Comparison of ENCODE assay signal across 18 mouse cellular contexts in the genomic region with DNA sequence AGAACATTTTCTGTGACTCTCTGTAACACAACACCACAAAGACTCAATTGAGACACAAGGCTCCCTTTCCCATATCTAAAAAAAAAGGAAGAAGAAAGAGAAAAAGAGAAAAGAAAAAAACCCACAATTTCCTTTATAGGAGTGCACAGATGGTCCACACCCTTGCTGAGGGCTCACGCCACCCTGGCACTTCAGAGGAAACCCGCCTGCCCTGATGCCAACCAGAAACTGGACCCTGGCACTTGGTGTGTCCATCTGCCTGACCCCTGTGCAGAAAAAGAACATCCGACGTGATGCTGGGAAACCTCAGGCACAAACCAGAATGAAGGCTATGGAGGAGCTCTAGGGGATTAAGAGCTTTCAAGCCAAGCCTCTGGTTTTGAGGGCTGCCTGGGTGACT. TPM values are rescaled to one million over a fixed set of nuclear protein-coding genes. Genes with fewer than 3 reads are reported as not detected.
DNase-seq lines count a peak whose midpoint lies in the region; ATAC-seq lines count a peak whose summit lies in the region.
"Had no signal": no experiment of that assay in that cellular context is flagged by ENCODE, and none has a peak within 500 bp of the region (broad histone marks: within the 10 kb centered on the region; RNA-seq: fewer than 3 reads in every experiment).

No protein-coding gene starts in this region.

- H3K9me3 ChIP-seq in hindbrain, embryonic 14.5 days (ENCODE audit: control insufficient read depth, low read length), result no peaks in the 10 kb centered on the region
- no peaks in the 10 kb centered on the region for H3K9me3 ChIP-seq in hindbrain, embryonic 10.5 days
- H3K9me3 ChIP-seq in hindbrain, embryonic 16.5 days (ENCODE audit: control insufficient read depth, low read length), result no peaks in the 10 kb centered on the region
- no peaks in the 10 kb centered on the region for H3K9me3 ChIP-seq in intestine, embryonic 16.5 days (ENCODE audit: control insufficient read depth, low read length)
- H3K9me3 ChIP-seq: G1E; heart, embryonic 15.5 days; kidney, embryonic 15.5 days; limb, embryonic 13.5 days had no signal

- H3K4me3 ChIP-seq in hindbrain, embryonic 14.5 days (replicated peaks; ENCODE audit: low read length), result no peak overlapping the region
- H3K4me3 ChIP-seq in hindbrain, embryonic 10.5 days, result no peak overlapping the region
- H3K4me3 ChIP-seq in hindbrain, embryonic 16.5 days (ENCODE audit: low read length), result no peak overlapping the region
- H3K4me3 ChIP-seq in intestine, embryonic 16.5 days (ENCODE audit: low read length), result no peak overlapping the region
- H3K4me3 ChIP-seq: gastrocnemius, adult 2 months; heart, embryonic 15.5 days; kidney, embryonic 15.5 days; left cerebral cortex, adult 2 months; limb, embryonic 13.5 days had no signal

- no peaks in the 10 kb centered on the region for H3K27me3 ChIP-seq in hindbrain, embryonic 14.5 days (ENCODE audit: control insufficient read depth, insufficient read depth, low read length)
- H3K27me3 ChIP-seq in hindbrain, embryonic 10.5 days (ENCODE audit: insufficient read depth, poor library complexity, severe bottlenecking), result no peaks in the 10 kb centered on the region
- no peaks in the 10 kb centered on the region for H3K27me3 ChIP-seq in hindbrain, embryonic 16.5 days (replicated peaks; ENCODE audit: control insufficient read depth, insufficient read depth, low read length)
- no peaks in the 10 kb centered on the region for H3K27me3 ChIP-seq in intestine, embryonic 16.5 days (replicated peaks; ENCODE audit: control insufficient read depth, insufficient read depth, low read length)
- H3K27me3 ChIP-seq: heart, embryonic 15.5 days; kidney, embryonic 15.5 days had no signal

- H3K4me2 ChIP-seq in hindbrain, embryonic 14.5 days (replicated peaks), result no peak overlapping the region
- H3K4me2 ChIP-seq in hindbrain, embryonic 16.5 days (ENCODE audit: low read length), result no peak overlapping the region
- H3K4me2 ChIP-seq in intestine, embryonic 16.5 days (ENCODE audit: low read depth, low read length), result no peak overlapping the region
- H3K4me2 ChIP-seq: heart, embryonic 15.5 days; kidney, embryonic 15.5 days; limb, embryonic 13.5 days had no signal

- H3K27ac ChIP-seq in hindbrain, embryonic 14.5 days, result peak overlapping the region; percentile 30
- H3K27ac ChIP-seq in hindbrain, embryonic 10.5 days, result no peak overlapping the region
- H3K27ac ChIP-seq in hindbrain, embryonic 16.5 days (ENCODE audit: low read depth, low read length), result peak overlapping the region; percentile 71
- H3K27ac ChIP-seq in intestine, embryonic 16.5 days (ENCODE audit: low read length), result no peak overlapping the region
- H3K27ac ChIP-seq: gastrocnemius, adult 2 months; heart, embryonic 15.5 days; kidney, embryonic 15.5 days; limb, embryonic 13.5 days; macrophage had no signal

- no peaks in the 10 kb centered on the region for H3K36me3 ChIP-seq in hindbrain, embryonic 14.5 days (replicated peaks; ENCODE audit: control insufficient read depth, insufficient read depth)
- no peaks in the 10 kb centered on the region for H3K36me3 ChIP-seq in hindbrain, embryonic 10.5 days
- no peaks in the 10 kb centered on the region for H3K36me3 ChIP-seq in hindbrain, embryonic 16.5 days (ENCODE audit: control insufficient read depth, insufficient read depth, low read length)
- H3K36me3 ChIP-seq in intestine, embryonic 16.5 days (ENCODE audit: control insufficient read depth, insufficient read depth, low read length), result no peaks in the 10 kb centered on the region
- H3K36me3 ChIP-seq: G1E; heart, embryonic 15.5 days; kidney, embryonic 15.5 days; limb, embryonic 13.5 days had no signal

- WGBS in hindbrain, embryonic 14.5 days, result 81% methylated on average over 4 of the region's 4 CpGs
- 82% methylated on average over 4 of the region's 4 CpGs for WGBS in hindbrain, embryonic 10.5 days
- WGBS in hindbrain, embryonic 16.5 days, result 67% methylated on average over 4 of the region's 4 CpGs
- 75% methylated on average over 4 of the region's 4 CpGs for WGBS in intestine, embryonic 16.5 days

- H3K4me1 ChIP-seq in hindbrain, embryonic 14.5 days (replicated peaks; ENCODE audit: control insufficient read depth, insufficient read depth, low read length), result peaks cover 11% of the 10 kb centered on the region
- 0 out of 2 replicates have a peak, but pooled peaks cover 6% of the 10 kb centered on the region for H3K4me1 ChIP-seq in hindbrain, embryonic 10.5 days (replicated peaks)
- peaks cover 14% of the 10 kb centered on the region for H3K4me1 ChIP-seq in hindbrain, embryonic 16.5 days (ENCODE audit: control insufficient read depth, insufficient read depth, low read depth, low read length)
- H3K4me1 ChIP-seq in intestine, embryonic 16.5 days (ENCODE audit: control insufficient read depth, insufficient read depth, low read length), result peaks cover 8% of the 10 kb centered on the region; the same call in 1 of the 2 replicates
- H3K4me1 ChIP-seq: limb, embryonic 13.5 days had no signal

- no peak for DNase-seq in hindbrain, embryonic 14.5 days (ENCODE audit: low spot score)
- no peak for DNase-seq in hindbrain, embryonic 10.5 days (ENCODE audit: low spot score)
- DNase-seq in retina, postnatal 1 day, result peak; percentile 16
- DNase-seq in retina, embryonic 14.5 days (ENCODE audit: low spot score), result no peak
- no peak for DNase-seq in lung, adult 18-20 months
- DNase-seq: forebrain, postnatal 0 days; gastrocnemius, adult 2 months; heart, adult 18-20 months; liver, postnatal 0 days; thymus, postnatal 4 days had no signal

- H3K9ac ChIP-seq in hindbrain, embryonic 14.5 days, result no peak overlapping the region
- H3K9ac ChIP-seq in hindbrain, embryonic 16.5 days (ENCODE audit: low read depth, low read length), result no peak overlapping the region
- H3K9ac ChIP-seq in intestine, embryonic 16.5 days (ENCODE audit: low read depth, low read length), result no peak overlapping the region
- H3K9ac ChIP-seq: forebrain, postnatal 0 days; heart, embryonic 15.5 days; kidney, embryonic 15.5 days; limb, embryonic 13.5 days; liver, postnatal 0 days had no signal

- ATAC-seq in hindbrain, embryonic 14.5 days (ENCODE audit: low FRiP score), result no peak
- 0 out of 2 replicates have a peak, but pooled peaks have one; percentile 30 for ATAC-seq in hindbrain, embryonic 16.5 days
- no peak for ATAC-seq in intestine, embryonic 16.5 days
- ATAC-seq: forebrain, postnatal 0 days; liver, postnatal 0 days had no signal

RNA-seq across cellular contexts. Expression of gene Ptprj, which starts 43.2 kb away (rescaled TPM):
- 7.9 and 10.3 TPM in 2 replicates for polyA plus RNA-seq in hindbrain, embryonic 14.5 days (2014; fragmentation: Nextera tagmentation; extraction: Ambion mirVana)
- 1.5 and 1.6 TPM in 2 replicates for polyA plus RNA-seq in hindbrain, embryonic 10.5 days (2016; fragmentation: Nextera tagmentation; extraction: Ambion mirVana)
- 6.0 and 6.8 TPM in 2 replicates for polyA plus RNA-seq in hindbrain, embryonic 16.5 days (2015; fragmentation: Nextera tagmentation; extraction: Ambion mirVana)
- polyA plus RNA-seq in intestine, embryonic 16.5 days (2015; fragmentation: Nextera tagmentation; extraction: Ambion mirVana), result 3.5 TPM in 2 replicates

Comparison
In these comparisons a context has a peak if more than half of its experiments do, and no peak if none do; other contexts are left out.
1. H3K27ac ChIP-seq: peak in hindbrain, embryonic 14.5 days (single experiment) and hindbrain, embryonic 16.5 days (single experiment); none in hindbrain, embryonic 10.5 days (single experiment) and intestine, embryonic 16.5 days (single experiment).